Mouse (Mus musculus) A20 (cell line): Measurements from ENCODE around the gene Smpd2.

Experiments
- DNase-seq: peaks from one replicate; pipeline ENCODE4 v3.0.0-alpha.2; 2011; ENCODE audit warnings: low read depth, low spot score

Gene Smpd2

GRCm38 (mm10) chr10:41488877-41489276 lies 1.3 kb downstream of the Smpd2 start:
- peak; percentile 12 for DNase-seq

- no peak for DNase-seq
Measured at GRCm38 (mm10) chr10:41486506-41487170, 3.5 kb downstream of the Smpd2 start.

GRCm38 (mm10) chr10:41485778-41486177 lies 4.4 kb downstream of the Smpd2 start:
- DNase-seq, result no peak

GRCm38 (mm10) chr10:41482446-41482845 lies 7.7 kb downstream of the Smpd2 start:
- DNase-seq, result no peak

- DNase-seq, result no peak
Measured at GRCm38 (mm10) chr10:41480938-41481880, 9.0 kb downstream of the Smpd2 start.

GRCm38 (mm10) chr10:41479961-41480360 lies 10.2 kb downstream of the Smpd2 start:
- no peak for DNase-seq

- peak; percentile 71 for DNase-seq
Measured at GRCm38 (mm10) chr10:41477278-41478181, 12.6 kb downstream of the Smpd2 start.

GRCm38 (mm10) chr10:41477018-41477277 lies 13.2 kb downstream of the Smpd2 start:
- peak; percentile 70 for DNase-seq

GRCm38 (mm10) chr10:41476171-41477017 lies 13.8 kb downstream of the Smpd2 start, which contains the start of gene Mical1:
Mical1 (plus strand) TSS chr10:41476314.
- peak; percentile 87 for DNase-seq

GRCm38 (mm10) chr10:41474981-41475391 lies 15.2 kb downstream of the Smpd2 start:
- DNase-seq, result peak; percentile 58

GRCm38 (mm10) chr10:41473782-41474468 lies 16.2 kb downstream of the Smpd2 start:
- peak; percentile 80 for DNase-seq

GRCm38 (mm10) chr10:41472962-41473481 lies 17.1 kb downstream of the Smpd2 start:
- DNase-seq, result peak; percentile 27

GRCm38 (mm10) chr10:41472534-41472933 lies 17.6 kb downstream of the Smpd2 start:
- DNase-seq, result no peak

GRCm38 (mm10) chr10:41470693-41471092 lies 19.5 kb downstream of the Smpd2 start:
- peak; percentile 20 for DNase-seq

GRCm38 (mm10) chr10:41467325-41467724 lies 22.8 kb downstream of the Smpd2 start:
- DNase-seq, result no peak

- no peak for DNase-seq
Measured at GRCm38 (mm10) chr10:41464401-41464955, 25.7 kb downstream of the Smpd2 start.

GRCm38 (mm10) chr10:41461057-41461722 lies 29.0 kb downstream of the Smpd2 start:
- DNase-seq, result no peak

- DNase-seq, result no peak
Measured at GRCm38 (mm10) chr10:41460501-41460900, 29.7 kb downstream of the Smpd2 start.

- DNase-seq, result no peak
Measured at GRCm38 (mm10) chr10:41459990-41460389, 30.2 kb downstream of the Smpd2 start.
